Mouse (Mus musculus) lung, postnatal 36 days (tissue): ENCODE results near the gene Actr2.
A peak's percentile ranks its signal among the peaks of the same experiment; 100 is the strongest.
"Not testable (repeated sequence)": the region's sequence is repeated elsewhere in the genome, so short reads cannot be mapped to it uniquely, and the experiment has no call there.

Experiments used
- DNase-seq: peaks from one replicate; pipeline ENCODE4 v3.0.0; 2022; ENCODE audit warnings: mixed read lengths

Actr2 gene

GRCm38 (mm10) chr11:20112006-20112740 lies 540 bp downstream of the Actr2 start:
- peak; percentile 91 for DNase-seq

- peak; percentile 19 for DNase-seq
Observed at GRCm38 (mm10) chr11:20108151-20108550, 4.6 kb downstream of the Actr2 start.

GRCm38 (mm10) chr11:20107683-20108082 lies 5.0 kb downstream of the Actr2 start:
- DNase-seq, result peak; percentile 41

GRCm38 (mm10) chr11:20106946-20107345 lies 5.8 kb downstream of the Actr2 start:
- peak; percentile 7 for DNase-seq

- no peak for DNase-seq
Observed at GRCm38 (mm10) chr11:20103949-20104348, 8.8 kb downstream of the Actr2 start.

- DNase-seq, result no peak
Observed at GRCm38 (mm10) chr11:20086306-20086705, 26.4 kb downstream of the Actr2 start.

- DNase-seq, result no peak
Observed at GRCm38 (mm10) chr11:20085635-20086034, 27.1 kb downstream of the Actr2 start.

GRCm38 (mm10) chr11:20075415-20075814 lies 37.3 kb downstream of the Actr2 start:
- no peak for DNase-seq

- no peak for DNase-seq
Observed at GRCm38 (mm10) chr11:20072826-20073225, 39.9 kb downstream of the Actr2 start.

GRCm38 (mm10) chr11:20072174-20072573 lies 40.5 kb downstream of the Actr2 start:
- DNase-seq, result peak; percentile 70

GRCm38 (mm10) chr11:20068346-20069004 lies 44.2 kb downstream of the Actr2 start:
- DNase-seq, result no peak

- no peak for DNase-seq
Observed at GRCm38 (mm10) chr11:20067521-20067920, 45.2 kb downstream of the Actr2 start.

- DNase-seq, result no peak
Observed at GRCm38 (mm10) chr11:20066106-20066505, 46.6 kb downstream of the Actr2 start.

GRCm38 (mm10) chr11:20064926-20065325 lies 47.8 kb downstream of the Actr2 start:
- no peak for DNase-seq

GRCm38 (mm10) chr11:20064086-20064485 lies 48.6 kb downstream of the Actr2 start:
- not testable (repeated sequence) for DNase-seq

- not testable (repeated sequence) for DNase-seq
Observed at GRCm38 (mm10) chr11:20062801-20063200, 49.9 kb downstream of the Actr2 start.

- DNase-seq, result no peak
Observed at GRCm38 (mm10) chr11:20059736-20060135, 53.0 kb downstream of the Actr2 start.

GRCm38 (mm10) chr11:20057429-20057828 lies 55.3 kb downstream of the Actr2 start:
- DNase-seq, result no peak

- DNase-seq, result no peak
Observed at GRCm38 (mm10) chr11:20056168-20056567, 56.5 kb downstream of the Actr2 start.

- no peak for DNase-seq
Observed at GRCm38 (mm10) chr11:20054617-20055016, 58.1 kb downstream of the Actr2 start.

- no peak for DNase-seq
Observed at GRCm38 (mm10) chr11:20053951-20054350, 58.8 kb downstream of the Actr2 start.

GRCm38 (mm10) chr11:20052814-20053536 lies 59.7 kb downstream of the Actr2 start:
- DNase-seq, result no peak

GRCm38 (mm10) chr11:20045586-20045985 lies 67.1 kb downstream of the Actr2 start:
- DNase-seq, result peak; percentile 16

GRCm38 (mm10) chr11:20043256-20043655 lies 69.5 kb downstream of the Actr2 start:
- no peak for DNase-seq
